ENCODE assay signal across 8 mouse cellular contexts in the genomic region with DNA sequence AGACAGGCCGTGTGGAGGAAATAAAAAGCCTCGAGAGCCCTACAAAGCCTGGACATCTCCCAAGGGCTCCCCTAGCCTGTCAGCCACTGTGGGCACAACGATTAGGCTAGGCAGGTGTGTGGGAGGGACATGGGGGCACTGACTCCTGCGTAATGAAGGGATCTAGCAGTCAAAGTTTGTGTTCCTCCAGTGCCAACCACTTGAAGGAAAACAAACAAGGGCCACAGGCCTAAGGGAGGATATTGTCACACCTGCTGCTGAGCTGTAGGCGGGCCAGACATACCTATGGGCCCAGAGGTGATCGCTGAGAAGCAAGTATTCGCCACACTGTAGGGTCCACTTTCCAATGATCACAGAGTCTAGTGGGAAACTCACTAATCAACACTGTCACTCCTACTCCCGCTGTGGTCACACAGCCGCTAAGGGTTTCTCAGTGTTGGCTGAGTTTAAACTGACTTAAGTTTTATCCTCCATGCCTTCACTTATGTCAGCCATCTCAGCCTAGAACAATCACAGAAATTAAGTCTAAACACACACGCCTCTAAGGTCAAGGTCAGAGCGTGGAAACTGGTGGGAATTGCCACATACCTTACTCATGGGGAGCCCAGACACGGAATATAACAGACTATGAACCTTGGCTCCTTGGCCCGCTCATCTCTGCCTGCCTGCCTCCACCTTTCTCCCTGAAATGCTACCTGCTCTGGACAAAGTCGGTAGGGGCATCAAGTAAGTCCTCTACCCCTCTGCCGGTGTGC. TPM values are rescaled to one million over a fixed set of nuclear protein-coding genes. Genes with fewer than 3 reads are reported as not detected.
DNase-seq lines count a peak whose midpoint lies in the region; ATAC-seq lines count a peak whose summit lies in the region.

No protein-coding gene starts in this region.

- peak overlapping the region; percentile 99 for H3K4me2 ChIP-seq in heart, embryonic 11.5 days
- peak overlapping the region; percentile 95 for H3K4me2 ChIP-seq in hindbrain, embryonic 14.5 days (replicated peaks)

- WGBS in heart, embryonic 11.5 days (ENCODE audit: insufficient replicate concordance) = 47% methylated on average over 15 of the region's 15 CpGs
- WGBS in hindbrain, embryonic 14.5 days = 49% methylated on average over 15 of the region's 15 CpGs

- H3K9ac ChIP-seq in heart, embryonic 11.5 days (ENCODE audit: low read depth, low read length) = peak overlapping the region; percentile 73
- peak overlapping the region; percentile 64 for H3K9ac ChIP-seq in hindbrain, embryonic 14.5 days

- no peaks in the 10 kb centered on the region for H3K27me3 ChIP-seq in heart, embryonic 11.5 days (ENCODE audit: control insufficient read depth, insufficient read depth, low read length)
- no peaks in the 10 kb centered on the region for H3K27me3 ChIP-seq in hindbrain, embryonic 14.5 days (ENCODE audit: control insufficient read depth, insufficient read depth, low read length)

- no peak overlapping the region for H3K27ac ChIP-seq in heart, embryonic 11.5 days (ENCODE audit: low read depth, low read length)
- no peak overlapping the region for H3K27ac ChIP-seq in hindbrain, embryonic 14.5 days

- DNase-seq in heart, adult 18-20 months = no peak
- DNase-seq in R1 (ENCODE audit: low read depth, low spot score) = peak; percentile 68
- DNase-seq in hindbrain, embryonic 14.5 days (ENCODE audit: low spot score) = no peak
- DNase-seq in lung, postnatal 4 days = peak; percentile 26 to 44
- no peak for DNase-seq in right cerebral cortex, adult 2 months (ENCODE audit: low spot score in 2 of 2)
- DNase-seq in spleen, postnatal 10 days (ENCODE audit: low spot score in 2 of 2) = no peak

- peaks cover 6% of the 10 kb centered on the region; the same call in 1 of the 2 replicates for H3K4me1 ChIP-seq in heart, embryonic 11.5 days (ENCODE audit: control insufficient read depth, insufficient read depth, low read length)
- H3K4me1 ChIP-seq in hindbrain, embryonic 14.5 days (replicated peaks; ENCODE audit: control insufficient read depth, insufficient read depth, low read length) = 0 out of 2 replicates have a peak, but pooled peaks cover 5% of the 10 kb centered on the region

- ATAC-seq in heart, embryonic 11.5 days (replicated peaks; ENCODE audit: insufficient number of reproducible peaks, low FRiP score, low TSS enrichment) = no peak
- ATAC-seq in hindbrain, embryonic 14.5 days (ENCODE audit: low FRiP score) = no peak
- no peak for ATAC-seq in megakaryocyte-erythroid progenitor cell, adult 5-6 weeks (replicated peaks; ENCODE audit: low FRiP score, low TSS enrichment, poor library complexity, severe bottlenecking)

- H3K4me3 ChIP-seq in heart, embryonic 11.5 days (ENCODE audit: low read depth, low read length) = peak overlapping the region; percentile 49
- H3K4me3 ChIP-seq in hindbrain, embryonic 14.5 days (replicated peaks; ENCODE audit: low read length) = peak overlapping the region; percentile 44

- H3K9me3 ChIP-seq in heart, embryonic 11.5 days (replicated peaks; ENCODE audit: control insufficient read depth, low read length) = no peaks in the 10 kb centered on the region
- no peaks in the 10 kb centered on the region for H3K9me3 ChIP-seq in hindbrain, embryonic 14.5 days (ENCODE audit: control insufficient read depth, low read length)

- H3K36me3 ChIP-seq in heart, embryonic 11.5 days (ENCODE audit: control insufficient read depth, insufficient read depth, low read length) = peaks cover 2% of the 10 kb centered on the region; the same call in 1 of the 2 replicates
- H3K36me3 ChIP-seq in hindbrain, embryonic 14.5 days (replicated peaks; ENCODE audit: control insufficient read depth, insufficient read depth) = peaks cover 13% of the 10 kb centered on the region

RNA-seq across cellular contexts. Expression of gene Pld6, which starts 0.8 kb away (rescaled TPM):
- polyA plus RNA-seq in heart, embryonic 11.5 days (2014; fragmentation: Nextera tagmentation; extraction: Ambion mirVana) = 1.2 and 1.7 TPM in 2 replicates
- total RNA-seq in heart, adult 18-20 months (2021) = under 1 TPM; 0.46 to 0.50 TPM
- polyA plus RNA-seq in hindbrain, embryonic 14.5 days (2014; fragmentation: Nextera tagmentation; extraction: Ambion mirVana) = 4.3 and 5.2 TPM in 2 replicates
- total RNA-seq in megakaryocyte-erythroid progenitor cell, adult 5-6 weeks (2014; fragmentation: Nextera tagmentation) = 2.6 and 2.8 TPM in 2 replicates
- total RNA-seq in megakaryocyte-erythroid progenitor cell, adult 5-6 weeks (2017) = 1.4 and 2.1 TPM in 2 replicates

RNA-seq across cellular contexts. Expression of gene Flcn, which starts 23.2 kb away (rescaled TPM):
- polyA plus RNA-seq in heart, embryonic 11.5 days (2014; fragmentation: Nextera tagmentation; extraction: Ambion mirVana) = 21.4 and 22.6 TPM in 2 replicates
- 10 to 100 TPM; 43.5 to 49.5 TPM for total RNA-seq in heart, adult 18-20 months (2021)
- 35.9 and 39.7 TPM in 2 replicates for polyA plus RNA-seq in hindbrain, embryonic 14.5 days (2014; fragmentation: Nextera tagmentation; extraction: Ambion mirVana)
- 25.4 and 31.1 TPM in 2 replicates for total RNA-seq in megakaryocyte-erythroid progenitor cell, adult 5-6 weeks (2014; fragmentation: Nextera tagmentation)
- 17.0 and 21.1 TPM in 2 replicates for total RNA-seq in megakaryocyte-erythroid progenitor cell, adult 5-6 weeks (2017)

RNA-seq across cellular contexts. Expression of gene Nt5m, which starts 52.6 kb away (rescaled TPM):
- polyA plus RNA-seq in heart, embryonic 11.5 days (2014; fragmentation: Nextera tagmentation; extraction: Ambion mirVana) = 31.7 and 36.5 TPM in 2 replicates
- total RNA-seq in heart, adult 18-20 months (2021) = 10 to 100 TPM; 26.1 to 31.6 TPM
- 70.0 and 70.1 TPM in 2 replicates for polyA plus RNA-seq in hindbrain, embryonic 14.5 days (2014; fragmentation: Nextera tagmentation; extraction: Ambion mirVana)
- total RNA-seq in megakaryocyte-erythroid progenitor cell, adult 5-6 weeks (2014; fragmentation: Nextera tagmentation) = 19.6 and 21.9 TPM in 2 replicates
- total RNA-seq in megakaryocyte-erythroid progenitor cell, adult 5-6 weeks (2017) = 16.6 and 26.9 TPM in 2 replicates

RNA-seq across cellular contexts. Expression of gene Cops3, which starts 53.0 kb away (rescaled TPM):
- polyA plus RNA-seq in heart, embryonic 11.5 days (2014; fragmentation: Nextera tagmentation; extraction: Ambion mirVana) = 168 and 181 TPM in 2 replicates
- 10 to 100 TPM; 71.7 to 75.1 TPM for total RNA-seq in heart, adult 18-20 months (2021)
- 198 and 199 TPM in 2 replicates for polyA plus RNA-seq in hindbrain, embryonic 14.5 days (2014; fragmentation: Nextera tagmentation; extraction: Ambion mirVana)
- total RNA-seq in megakaryocyte-erythroid progenitor cell, adult 5-6 weeks (2014; fragmentation: Nextera tagmentation) = 171 and 212 TPM in 2 replicates
- total RNA-seq in megakaryocyte-erythroid progenitor cell, adult 5-6 weeks (2017) = 224 and 228 TPM in 2 replicates

Comparison
In these comparisons a context has a peak if more than half of its experiments do, and no peak if none do; other contexts are left out.
1. DNase-seq: peak in R1 (single experiment) and lung, postnatal 4 days (2 of 2); none in heart, adult 18-20 months (0 of 2), hindbrain, embryonic 14.5 days (single experiment), right cerebral cortex, adult 2 months (0 of 2) and spleen, postnatal 10 days (0 of 2).